Comparison of ENCODE assay signal across 8 mouse cellular contexts in the genomic region with DNA sequence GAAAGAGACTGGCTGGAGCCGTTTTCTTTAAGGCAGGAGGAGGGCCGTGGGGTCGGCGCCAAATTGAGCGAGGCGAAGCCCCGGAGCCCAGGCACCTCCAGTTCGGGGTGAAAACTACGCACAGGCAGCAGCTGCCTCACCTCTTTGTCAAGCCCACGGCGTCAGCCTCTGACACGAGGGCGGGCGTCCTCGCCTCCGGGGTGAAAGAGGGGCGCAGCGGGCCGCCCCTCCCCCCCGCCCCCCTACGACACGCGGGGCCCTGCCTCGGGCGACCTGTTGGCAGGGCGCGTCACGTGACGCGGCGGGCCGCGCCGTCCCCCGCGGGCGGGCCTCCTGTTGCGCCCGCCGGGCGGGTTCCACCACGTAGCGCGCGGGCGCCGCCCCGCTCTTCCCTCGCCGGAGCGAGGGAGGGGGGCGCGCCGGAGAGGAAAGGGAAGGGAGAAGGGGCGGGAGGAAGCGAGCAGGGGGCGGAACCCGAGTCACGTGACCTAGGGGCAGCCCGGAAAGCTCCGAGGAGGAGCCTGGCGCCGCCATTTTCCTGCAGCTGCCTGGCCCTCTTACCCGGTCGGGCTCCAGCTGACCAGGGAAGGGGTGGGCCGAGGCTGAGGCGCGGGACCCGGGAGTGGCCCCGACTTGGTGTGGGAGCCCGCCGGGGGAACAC. TPM values are rescaled to one million over a fixed set of nuclear protein-coding genes. Genes with fewer than 3 reads are reported as not detected.
A peak's percentile ranks its signal among the peaks of the same experiment; 100 is the strongest.
DNase-seq lines count a peak whose midpoint lies in the region; ATAC-seq lines count a peak whose summit lies in the region.

A gene (plus strand): TSS at position 482 of the 661 bp plus-strand sequence.

- DNase-seq in T-cell, adult 2 months (ENCODE audit: low spot score): peak; percentile 97
- DNase-seq in cerebellum, postnatal 36 days: peak; percentile 93 to 96
- DNase-seq in gastrocnemius, adult 18-20 months (ENCODE audit: low spot score): peak; percentile 99
- peak; percentile 97 to 98 for DNase-seq in left cerebral cortex, adult 18-20 months (ENCODE audit: low spot score in 2 of 2)
- peak; percentile 97 for DNase-seq in right cerebral cortex, adult 18-20 months
- DNase-seq in urinary bladder, postnatal 10 days (ENCODE audit: low spot score): peak; percentile 97

- peak; percentile 94 for ATAC-seq in hindbrain, embryonic 16.5 days

- H3K4me3 ChIP-seq in hindbrain, embryonic 16.5 days (ENCODE audit: low read length): peak within 1 kb of the TSS; percentile 95
- H3K4me3 ChIP-seq in macrophage (ENCODE audit: inconsistent target): peak within 1 kb of the TSS; percentile 98

- peak within 1 kb of the TSS; percentile 98 for H3K27ac ChIP-seq in hindbrain, embryonic 16.5 days (ENCODE audit: low read depth, low read length)
- H3K27ac ChIP-seq in macrophage: peak within 1 kb of the TSS; percentile 98

- H3K9ac ChIP-seq in hindbrain, embryonic 16.5 days (ENCODE audit: low read depth, low read length): peak within 1 kb of the TSS; percentile 100

- H3K4me1 ChIP-seq in hindbrain, embryonic 16.5 days (ENCODE audit: control insufficient read depth, insufficient read depth, low read depth, low read length): peaks cover 4% of the 10 kb centered on the region

- H3K79me2 ChIP-seq in macrophage (ENCODE audit: inconsistent target): peaks cover 46% of the 10 kb centered on the region

- no peaks in the 10 kb centered on the region for H3K9me3 ChIP-seq in hindbrain, embryonic 16.5 days (ENCODE audit: control insufficient read depth, low read length)

- WGBS in hindbrain, embryonic 16.5 days: 1% methylated on average over 52 of the region's 72 CpGs
- 0% methylated on average over 31 of the region's 72 CpGs for WGBS in macrophage (ENCODE audit: missing documents)

- no peaks in the 10 kb centered on the region for H3K27me3 ChIP-seq in hindbrain, embryonic 16.5 days (replicated peaks; ENCODE audit: control insufficient read depth, insufficient read depth, low read length)

- no peaks in the 10 kb centered on the region for H3K36me3 ChIP-seq in hindbrain, embryonic 16.5 days (ENCODE audit: control insufficient read depth, insufficient read depth, low read length)
- H3K36me3 ChIP-seq in macrophage (ENCODE audit: inconsistent target): no peaks in the 10 kb centered on the region

- H3K4me2 ChIP-seq in hindbrain, embryonic 16.5 days (ENCODE audit: low read length): peak within 1 kb of the TSS; percentile 89

RNA-seq across cellular contexts. Expression of the gene that starts here (rescaled TPM):
- 10 to 100 TPM; 72.1 to 94.6 TPM for total RNA-seq in gastrocnemius, adult 18-20 months (2021)
- polyA plus RNA-seq in hindbrain, embryonic 16.5 days (2015; fragmentation: Nextera tagmentation; extraction: Ambion mirVana): 34.4 and 35.6 TPM in 2 replicates
- total RNA-seq in left cerebral cortex, adult 18-20 months (2021): 100 to 1,000 TPM; 139 to 141 TPM
- total RNA-seq in macrophage (2018; cell fraction: chromatin; rRNA removed): 1,000 to 10,000 TPM in 14 of 26 experiments, 100 to 1,000 TPM in 12; 565 to 3,106 (median 1,067) TPM
- total RNA-seq in macrophage (2018; cell fraction: cytosol; rRNA removed): 100 to 1,000 TPM; 113 to 452 (median 226) TPM
- 1,000 to 10,000 TPM in 7 of 26 experiments, 100 to 1,000 TPM in 19; 280 to 1,895 (median 685) TPM for total RNA-seq in macrophage (2018; cell fraction: nucleus; rRNA removed)
- 217 to 393 TPM (median 273 TPM) in 3 replicates for polyA plus RNA-seq in macrophage (2018)

Comparison
In these comparisons a context has a peak if more than half of its experiments do, and no peak if none do; other contexts are left out.
1. Peak in every context shown above with its lines: DNase-seq, ATAC-seq, H3K4me3 ChIP-seq and H3K27ac ChIP-seq.